ENCODE assay signal across 8 mouse cellular contexts in the genomic region with DNA sequence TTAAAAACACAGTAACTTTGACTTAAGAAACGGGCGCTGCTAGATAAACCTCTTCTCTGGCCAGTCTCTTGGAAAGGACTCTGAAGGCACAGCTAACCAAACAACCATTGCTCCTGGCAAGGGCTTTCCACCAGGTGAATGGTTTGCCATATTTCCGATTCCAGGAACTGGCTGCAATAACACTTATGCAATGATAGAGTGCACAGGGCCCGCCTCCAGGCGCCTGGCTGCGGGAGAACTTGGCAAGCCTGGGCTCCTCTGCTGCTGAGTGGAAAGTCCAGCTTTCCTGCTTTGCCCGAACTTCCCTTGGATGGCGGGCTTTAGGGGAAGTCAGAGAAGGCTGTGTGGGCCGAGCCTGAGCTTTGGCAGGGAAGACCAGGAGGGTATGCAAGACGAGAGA.
DNase-seq lines count a peak whose midpoint lies in the region; ATAC-seq lines count a peak whose summit lies in the region.

No protein-coding gene starts in this region.

- H3K9me3 ChIP-seq in kidney, embryonic 16.5 days (ENCODE audit: low read length) = no peaks in the 10 kb centered on the region
- no peaks in the 10 kb centered on the region for H3K9me3 ChIP-seq in hindbrain, embryonic 11.5 days (ENCODE audit: control insufficient read depth, low read length)
- H3K9me3 ChIP-seq in hindbrain, embryonic 14.5 days (ENCODE audit: control insufficient read depth, low read length) = no peaks in the 10 kb centered on the region

- H3K4me1 ChIP-seq in kidney, embryonic 16.5 days (ENCODE audit: insufficient read depth, low read length) = no peaks in the 10 kb centered on the region
- no peaks in the 10 kb centered on the region for H3K4me1 ChIP-seq in hindbrain, embryonic 11.5 days (replicated peaks; ENCODE audit: control insufficient read depth, insufficient read depth, low read length)
- no peaks in the 10 kb centered on the region for H3K4me1 ChIP-seq in hindbrain, embryonic 14.5 days (replicated peaks; ENCODE audit: control insufficient read depth, insufficient read depth, low read length)

- no peak for ATAC-seq in kidney, embryonic 16.5 days (ENCODE audit: low FRiP score, low TSS enrichment)
- no peak for ATAC-seq in hindbrain, embryonic 11.5 days (ENCODE audit: low FRiP score)
- ATAC-seq in erythroid progenitor cell, adult 5-6 weeks (replicated peaks; ENCODE audit: low FRiP score, poor library complexity, severe bottlenecking) = no peak
- ATAC-seq in hindbrain, embryonic 14.5 days (ENCODE audit: low FRiP score) = no peak

- 0 out of 2 replicates have a peak overlapping the region, but pooled peaks have one; percentile 39 for H3K27ac ChIP-seq in kidney, embryonic 16.5 days (ENCODE audit: low read length)
- H3K27ac ChIP-seq in hindbrain, embryonic 11.5 days (ENCODE audit: low read depth, low read length) = no peak overlapping the region
- no peak overlapping the region for H3K27ac ChIP-seq in hindbrain, embryonic 14.5 days

- WGBS in kidney, embryonic 16.5 days = 57% methylated on average over 10 of the region's 10 CpGs
- 88% methylated on average over 10 of the region's 10 CpGs for WGBS in hindbrain, embryonic 11.5 days
- WGBS in hindbrain, embryonic 14.5 days = 86% methylated on average over 10 of the region's 10 CpGs

- H3K4me2 ChIP-seq in kidney, embryonic 16.5 days (replicated peaks; ENCODE audit: low read depth, low read length) = no peak overlapping the region
- H3K4me2 ChIP-seq in hindbrain, embryonic 11.5 days (replicated peaks; ENCODE audit: low read depth, low read length) = no peak overlapping the region
- no peak overlapping the region for H3K4me2 ChIP-seq in hindbrain, embryonic 14.5 days (replicated peaks)

- no peak overlapping the region for H3K9ac ChIP-seq in kidney, embryonic 16.5 days (replicated peaks; ENCODE audit: low read length)
- H3K9ac ChIP-seq in hindbrain, embryonic 11.5 days (ENCODE audit: low read depth, low read length) = no peak overlapping the region
- H3K9ac ChIP-seq in hindbrain, embryonic 14.5 days = no peak overlapping the region

- peak; percentile 67 for DNase-seq in Muller cell, postnatal 12 days (ENCODE audit: inconsistent ontology term)
- DNase-seq in adrenal gland, postnatal 14 days = peak; percentile 60
- peak; percentile 83 for DNase-seq in gastrocnemius, postnatal 14 days
- DNase-seq in lung, postnatal 4 days = peak; percentile 66 to 82
- DNase-seq in hindbrain, embryonic 11.5 days (ENCODE audit: low spot score) = no peak
- DNase-seq in hindbrain, embryonic 14.5 days (ENCODE audit: low spot score) = no peak

- no peaks in the 10 kb centered on the region for H3K27me3 ChIP-seq in kidney, embryonic 16.5 days (ENCODE audit: insufficient read depth, low read length)
- H3K27me3 ChIP-seq in hindbrain, embryonic 11.5 days (ENCODE audit: control insufficient read depth, insufficient read depth, low read length) = no peaks in the 10 kb centered on the region
- no peaks in the 10 kb centered on the region for H3K27me3 ChIP-seq in hindbrain, embryonic 14.5 days (ENCODE audit: control insufficient read depth, insufficient read depth, low read length)

- no peak overlapping the region for H3K4me3 ChIP-seq in kidney, embryonic 16.5 days (ENCODE audit: low read length)
- H3K4me3 ChIP-seq in hindbrain, embryonic 11.5 days (ENCODE audit: low read depth, low read length) = no peak overlapping the region
- H3K4me3 ChIP-seq in hindbrain, embryonic 14.5 days (replicated peaks; ENCODE audit: low read length) = no peak overlapping the region

- H3K36me3 ChIP-seq in kidney, embryonic 16.5 days (ENCODE audit: insufficient read depth, low read length) = no peaks in the 10 kb centered on the region
- H3K36me3 ChIP-seq in hindbrain, embryonic 11.5 days (ENCODE audit: control insufficient read depth, insufficient read depth, low read length) = no peaks in the 10 kb centered on the region
- H3K36me3 ChIP-seq in hindbrain, embryonic 14.5 days (replicated peaks; ENCODE audit: control insufficient read depth, insufficient read depth) = no peaks in the 10 kb centered on the region

- intact Hi-C loops in gastrocnemius, postnatal 14 days (cut with DNase I; ENCODE audit: low total_unique reads) = no loop called here

Comparison
In these comparisons a context has a peak if more than half of its experiments do, and no peak if none do; other contexts are left out.
1. DNase-seq: peak in Muller cell, postnatal 12 days (single experiment), adrenal gland, postnatal 14 days (single experiment), gastrocnemius, postnatal 14 days (single experiment) and lung, postnatal 4 days (2 of 2); none in hindbrain, embryonic 11.5 days (single experiment) and hindbrain, embryonic 14.5 days (single experiment).